Mouse (Mus musculus): ENCODE measurements around the gene Wdtc1.

The Wdtc1 gene

GRCm38 (mm10) chr4:133375812-133376577 lies 22.7 kb upstream of the Wdtc1 start:
- DNase-seq (ENCODE audit: low read depth, low spot score), result no peak

- no peak for DNase-seq (ENCODE audit: low read depth, low spot score)
Observed at GRCm38 (mm10) chr4:133374011-133374410, 20.7 kb upstream of the Wdtc1 start.

GRCm38 (mm10) chr4:133372278-133372665 lies 19.0 kb upstream of the Wdtc1 start:
- DNase-seq (ENCODE audit: low read depth, low spot score), result no peak

GRCm38 (mm10) chr4:133371621-133372277 lies 18.5 kb upstream of the Wdtc1 start:
- no peak for DNase-seq (ENCODE audit: low read depth, low spot score)

GRCm38 (mm10) chr4:133370298-133371274 lies 17.3 kb upstream of the Wdtc1 start:
- DNase-seq (ENCODE audit: low read depth, low spot score), result no peak

GRCm38 (mm10) chr4:133369553-133370297 lies 16.4 kb upstream of the Wdtc1 start, which contains the start of gene Slc9a1:
Gene Slc9a1, plus strand, starts transcription at chr4:133369706.
- peak; percentile 81 for DNase-seq (ENCODE audit: low read depth, low spot score)

- no peak for DNase-seq (ENCODE audit: low read depth, low spot score)
Observed at GRCm38 (mm10) chr4:133354641-133355040, 1.4 kb upstream of the Wdtc1 start.

- no peak for DNase-seq (ENCODE audit: low read depth, low spot score)
Observed at GRCm38 (mm10) chr4:133352797-133353196, 484 bp downstream of the Wdtc1 start.

- DNase-seq (ENCODE audit: low read depth, low spot score), result no peak
Observed at GRCm38 (mm10) chr4:133348051-133348775, 5.1 kb downstream of the Wdtc1 start.

GRCm38 (mm10) chr4:133347624-133348023 lies 5.7 kb downstream of the Wdtc1 start:
- DNase-seq (ENCODE audit: low read depth, low spot score), result no peak

- no peak for DNase-seq (ENCODE audit: low read depth, low spot score)
Observed at GRCm38 (mm10) chr4:133346577-133346976, 6.7 kb downstream of the Wdtc1 start.

- no peak for DNase-seq (ENCODE audit: low read depth, low spot score)
Observed at GRCm38 (mm10) chr4:133345702-133346101, 7.6 kb downstream of the Wdtc1 start.

- peak; percentile 48 for DNase-seq (ENCODE audit: low read depth, low spot score)
Observed at GRCm38 (mm10) chr4:133344112-133344511, 9.2 kb downstream of the Wdtc1 start.

- no peak for DNase-seq (ENCODE audit: low read depth, low spot score)
Observed at GRCm38 (mm10) chr4:133340217-133340616, 13.1 kb downstream of the Wdtc1 start.

GRCm38 (mm10) chr4:133339148-133339749 lies 14.0 kb downstream of the Wdtc1 start:
- peak; percentile 98 for DNase-seq (ENCODE audit: low read depth, low spot score)

GRCm38 (mm10) chr4:133338521-133339095 lies 14.7 kb downstream of the Wdtc1 start:
- peak; percentile 23 for DNase-seq (ENCODE audit: low read depth, low spot score)

- DNase-seq (ENCODE audit: low read depth, low spot score), result no peak
Observed at GRCm38 (mm10) chr4:133337833-133338520, 15.3 kb downstream of the Wdtc1 start.

- peak; percentile 61 for DNase-seq (ENCODE audit: low read depth, low spot score)
Observed at GRCm38 (mm10) chr4:133333306-133333705, 20.0 kb downstream of the Wdtc1 start.

GRCm38 (mm10) chr4:133330296-133330695 lies 23.0 kb downstream of the Wdtc1 start:
- no peak for DNase-seq (ENCODE audit: low read depth, low spot score)

Data from retina, postnatal 7 days (tissue).